Mouse (Mus musculus) C2C12 (cell line): Measurements from ENCODE around the gene Vav1. TPM values are rescaled to one million over a fixed set of nuclear protein-coding genes. Genes with fewer than 3 reads are reported as not detected.

Experiments used
- H3K27me3 ChIP-seq: one replicate; pipeline ENCODE4 v1.6.1; 2011; ENCODE audit not compliant: control insufficient read depth, insufficient read depth, insufficient read length
- H3K36me3 ChIP-seq: one replicate; pipeline ENCODE4 v1.6.1; 2011; ENCODE audit not compliant: control insufficient read depth, insufficient read depth
- H3K4me3 ChIP-seq: one replicate; pipeline ENCODE4 v1.5.1; 2011; ENCODE audit warnings: mild to moderate bottlenecking, control low read depth; ENCODE audit not compliant: poor library complexity, insufficient read depth, severe bottlenecking
- H3K79me2 ChIP-seq: one replicate; pipeline ENCODE4 v1.6.1; 2011; ENCODE audit not compliant: control insufficient read depth, insufficient read depth
- H3K79me3 ChIP-seq: one replicate; pipeline ENCODE4 v1.6.1; 2011; ENCODE audit warnings: low read depth, control low read depth
- H3ac ChIP-seq: one replicate; pipeline ENCODE3; 2011; ENCODE audit warnings: low read depth; ENCODE audit not compliant: control insufficient read depth, insufficient read length
- CEBPB ChIP-seq: IDR thresholded peaks from one replicate; pipeline ENCODE4 v1.6.1; 2011; ENCODE audit warnings: low read depth, mild to moderate bottlenecking, control low read depth, moderate library complexity
- CTCF ChIP-seq: IDR thresholded peaks from one replicate; pipeline ENCODE4 v1.5.1; 2011; ENCODE audit not compliant: control insufficient read depth, insufficient read depth, insufficient read length
- FOSL1 ChIP-seq: IDR thresholded peaks from one replicate; pipeline ENCODE4 v1.8.0; 2011; ENCODE audit warnings: mild to moderate bottlenecking, low read length; ENCODE audit not compliant: poor library complexity, insufficient read depth, severe bottlenecking
- MAX ChIP-seq: IDR thresholded peaks from one replicate; pipeline ENCODE4 v1.6.1; 2011; ENCODE audit warnings: mild to moderate bottlenecking, control low read depth
- MYOD1 ChIP-seq: IDR thresholded peaks from one replicate; pipeline ENCODE4 v1.6.1; 2011; ENCODE audit warnings: low read depth; ENCODE audit not compliant: control insufficient read depth, insufficient read length
- MYOG ChIP-seq: IDR thresholded peaks from one replicate; pipeline ENCODE4 v1.6.1; 2011; ENCODE audit not compliant: control insufficient read depth, insufficient read length; ENCODE audit errors: extremely low read depth
- USF1 ChIP-seq: IDR thresholded peaks from one replicate; pipeline ENCODE4 v1.6.1; 2011; ENCODE audit warnings: low read depth, mild to moderate bottlenecking, control low read depth, moderate library complexity
- polyA plus RNA-seq: library from polyadenylated mRNA; unstranded; fragments of >200 nt; fragmentation: generic; extraction: Trizol; gene quantifications from one replicate; pipeline ENCODE4 v1.2.1, GENCODE M21; 2012; ENCODE audit warnings: missing spikeins

Vav1 gene
- polyA plus RNA-seq, 1 experiment: not detected

DNA sequence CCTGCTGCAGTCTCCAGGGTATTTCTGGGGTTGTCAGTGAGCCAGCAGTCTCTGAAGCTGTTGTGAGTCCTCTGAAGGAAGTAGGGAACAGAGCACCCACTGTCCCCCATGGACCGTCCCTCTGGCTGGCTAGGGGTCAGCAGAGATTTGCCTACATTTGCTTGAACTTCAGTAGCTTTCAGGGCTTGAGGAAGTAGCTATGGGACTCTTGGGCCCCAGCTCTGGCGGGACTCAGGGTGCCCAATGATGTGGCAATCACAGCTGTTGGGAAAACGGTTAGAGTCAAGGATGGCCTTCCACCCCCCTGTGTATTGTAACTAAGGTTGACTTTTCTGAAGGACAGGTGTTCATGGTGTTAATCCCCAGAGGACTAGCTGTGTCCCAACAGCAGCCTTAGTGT lies 1.5 kb downstream of the Vav1 start:
- Histone ChIP-seq H3K79me2 (no peaks in the 10 kb centered on the region), H3K27me3 (peaks cover 46% of the 10 kb centered on the region), H3K4me3 (no peak overlapping the region), H3K36me3 (no peaks in the 10 kb centered on the region), H3K79me3 (no peaks in the 10 kb centered on the region), H3ac (no peak overlapping the region)
- TF ChIP-seq FOSL1: no peak
- TF ChIP-seq USF1: no peak
- TF ChIP-seq MYOG: no peak
- no peak for TF ChIP-seq CTCF
- no peak for TF ChIP-seq MAX
- no peak for TF ChIP-seq CEBPB

DNA sequence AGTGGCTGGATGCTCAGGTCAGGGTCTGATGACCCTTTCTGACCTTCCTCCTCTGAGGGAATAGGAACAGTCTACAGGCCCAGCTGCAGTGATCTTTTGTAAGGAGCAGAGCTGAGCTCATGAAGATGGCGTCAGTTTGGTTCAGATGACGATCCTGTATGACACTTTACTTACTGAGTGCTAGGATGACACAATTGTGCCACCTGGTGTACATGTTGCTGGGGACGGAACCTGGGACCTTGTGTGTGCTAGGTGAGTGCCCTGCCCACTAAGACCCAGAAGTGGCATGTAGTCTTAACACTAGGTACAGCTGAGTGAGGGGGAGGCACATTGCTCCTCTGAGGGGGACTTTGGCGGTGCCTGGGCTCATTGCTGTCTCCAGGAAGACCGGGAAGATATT lies 5.0 kb downstream of the Vav1 start:
- no peaks in the 10 kb centered on the region for H3K79me3 ChIP-seq
- H3K36me3 ChIP-seq: no peaks in the 10 kb centered on the region
- no peak overlapping the region for H3ac ChIP-seq
- H3K79me2 ChIP-seq: no peaks in the 10 kb centered on the region
- no peak overlapping the region for H3K4me3 ChIP-seq
- TF ChIP-seq MYOG (no peak), FOSL1 (no peak), USF1 (no peak), CEBPB (no peak), MYOD1 (no peak), MAX (no peak)
- H3K27me3 ChIP-seq: peaks cover 43% of the 10 kb centered on the region

DNA sequence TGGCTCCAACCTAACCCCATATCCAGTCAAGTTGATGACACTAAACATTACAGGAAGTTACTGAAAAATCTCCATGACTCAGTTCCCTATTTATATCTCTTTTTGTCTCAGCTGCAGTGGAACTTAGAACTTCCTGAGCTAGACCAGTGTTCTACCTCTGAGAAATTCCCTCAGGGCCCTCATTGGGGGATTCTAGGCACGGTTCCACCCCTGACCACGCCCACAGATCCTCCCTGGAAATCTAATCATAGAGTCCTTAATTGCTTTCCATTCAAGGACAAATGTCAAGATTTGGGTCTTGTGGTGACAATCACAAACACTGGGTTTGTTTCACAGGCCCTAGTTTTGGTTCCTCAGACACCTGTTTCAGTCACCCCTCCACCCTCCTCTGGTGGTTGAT lies 6.2 kb downstream of the Vav1 start:
- H3K79me3 ChIP-seq: no peaks in the 10 kb centered on the region
- H3ac ChIP-seq: no peak overlapping the region
- H3K36me3 ChIP-seq: no peaks in the 10 kb centered on the region
- peaks cover 31% of the 10 kb centered on the region for H3K27me3 ChIP-seq
- H3K79me2 ChIP-seq: no peaks in the 10 kb centered on the region
- TF ChIP-seq MYOG: no peak
- TF ChIP-seq MAX: no peak
- TF ChIP-seq CEBPB: no peak
- TF ChIP-seq FOSL1: no peak
- no peak for TF ChIP-seq MYOD1
- H3K4me3 ChIP-seq: no peak overlapping the region

DNA sequence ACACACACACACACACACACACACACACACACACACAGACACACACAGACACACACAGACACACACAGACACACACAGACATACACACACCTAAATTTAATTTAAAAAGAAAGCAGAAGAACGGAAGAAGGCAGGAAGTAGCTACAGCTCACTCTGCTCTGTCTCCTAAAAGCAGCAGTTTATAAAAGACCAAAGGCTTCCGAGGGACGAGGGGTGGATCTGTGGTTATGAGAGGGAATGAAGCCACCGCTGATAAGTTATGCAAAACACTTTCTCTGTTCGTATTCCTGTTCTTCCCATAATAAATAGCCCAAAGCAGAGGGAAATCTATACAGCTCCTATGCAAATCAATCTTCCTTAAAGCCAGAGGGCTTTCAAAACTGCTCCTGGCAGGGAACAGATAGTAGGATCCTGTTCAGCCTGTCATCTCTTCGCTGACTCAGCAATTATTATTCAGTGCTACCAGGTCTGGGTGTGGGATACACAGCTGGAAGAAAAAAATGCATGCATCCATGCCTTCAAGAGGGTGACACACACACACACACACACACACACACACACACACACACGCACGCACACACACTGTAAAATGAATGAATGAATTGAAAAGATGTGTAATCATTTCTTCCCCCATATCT lies 7.9 kb downstream of the Vav1 start:
- TF ChIP-seq MAX (no peak), CEBPB (no peak)
- H3K79me3 ChIP-seq: no peaks in the 10 kb centered on the region

DNA sequence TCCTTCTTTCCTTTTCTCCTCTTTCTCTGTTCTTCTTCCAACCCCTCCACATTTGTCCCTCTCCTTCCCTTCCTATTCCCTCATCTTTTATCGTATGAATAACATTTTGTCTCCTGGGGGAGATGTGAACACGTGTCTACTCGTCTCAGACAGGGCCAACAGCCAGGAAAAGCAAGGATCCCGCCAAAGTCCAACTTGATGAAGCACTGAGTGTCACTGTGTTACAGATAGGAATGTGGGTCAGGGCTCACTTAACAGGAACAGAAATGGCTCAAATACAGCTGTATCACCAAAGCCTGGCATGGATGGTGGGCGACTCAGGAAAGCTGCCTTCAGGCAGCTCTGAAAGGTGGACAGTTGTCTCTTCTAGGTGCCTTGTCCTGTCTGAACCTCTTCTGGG lies 10.4 kb downstream of the Vav1 start:
- no peaks in the 10 kb centered on the region for H3K36me3 ChIP-seq
- H3K4me3 ChIP-seq: no peak overlapping the region
- peaks cover 5% of the 10 kb centered on the region for H3K27me3 ChIP-seq
- no peaks in the 10 kb centered on the region for H3K79me3 ChIP-seq
- no peak overlapping the region for H3ac ChIP-seq
- no peak for TF ChIP-seq FOSL1
- TF ChIP-seq CEBPB: no peak
- TF ChIP-seq MYOG: no peak
- no peak for TF ChIP-seq USF1
- no peak for TF ChIP-seq MYOD1
- no peak for TF ChIP-seq CTCF
- no peak for TF ChIP-seq MAX
- H3K79me2 ChIP-seq: no peaks in the 10 kb centered on the region

More for the DNA sequence above, 7.9 kb downstream of the Vav1 start:
- Histone ChIP-seq H3K36me3 (no peaks in the 10 kb centered on the region), H3K27me3 (peaks cover 21% of the 10 kb centered on the region), H3ac (no peak overlapping the region), H3K79me2 (no peaks in the 10 kb centered on the region), H3K4me3 (no peak overlapping the region)

DNA sequence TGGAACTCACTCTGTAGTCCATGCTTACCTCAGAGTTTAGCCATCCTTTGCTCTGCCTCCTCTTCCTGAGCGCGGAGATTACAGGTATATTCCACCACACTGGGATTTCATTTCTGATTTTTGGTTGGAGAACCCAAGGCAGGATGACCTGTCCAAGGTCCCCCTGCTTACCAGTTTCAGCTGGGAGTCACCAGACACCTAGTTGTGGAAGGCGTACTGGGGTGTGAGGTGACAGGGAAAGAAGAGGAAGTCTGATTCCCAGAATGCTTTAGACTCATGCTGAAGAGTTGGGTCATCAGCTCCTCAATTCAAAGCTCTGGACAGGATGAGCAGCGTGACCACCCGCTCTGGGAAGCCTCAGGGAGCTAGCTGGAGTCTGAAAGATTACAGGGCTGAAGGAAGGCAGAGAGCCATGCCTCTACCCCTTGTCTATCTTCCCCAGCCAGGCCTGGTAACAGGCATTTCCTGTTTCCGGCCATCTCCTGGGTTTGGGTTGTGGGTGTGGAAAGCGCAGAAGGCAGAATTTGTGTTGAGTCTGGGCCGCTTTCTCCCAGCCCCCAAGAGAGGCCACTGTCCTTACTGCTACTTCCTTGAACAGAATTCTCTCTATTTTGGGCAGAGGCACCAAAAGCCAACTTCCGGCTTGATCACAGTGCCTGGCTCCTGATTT lies 11.2 kb downstream of the Vav1 start:
- no peak for TF ChIP-seq CTCF
- TF ChIP-seq USF1: no peak
- TF ChIP-seq CEBPB: no peak
- TF ChIP-seq MYOD1: no peak
- TF ChIP-seq FOSL1: no peak
- TF ChIP-seq MAX: no peak
- TF ChIP-seq MYOG: no peak
- Histone ChIP-seq H3K79me2 (no peaks in the 10 kb centered on the region), H3K4me3 (no peak overlapping the region), H3ac (no peak overlapping the region), H3K27me3 (peaks cover 10% of the 10 kb centered on the region), H3K79me3 (no peaks in the 10 kb centered on the region), H3K36me3 (no peaks in the 10 kb centered on the region)
